Mouse (Mus musculus) forebrain, embryonic 14.5 days (tissue): ENCODE results near the gene Itprip. TPM values are rescaled to one million over a fixed set of nuclear protein-coding genes. Genes with fewer than 3 reads are reported as not detected.

Source experiments
- ATAC-seq: fragments of 200-750 bp; cut with Nextera tagmentation; 2 replicates; pipeline ENCODE4 v1.8.0; 2017; ENCODE audit warnings: mild to moderate bottlenecking, moderate library complexity
- DNase-seq: peaks from one replicate; pipeline ENCODE4 v3.0.0-alpha.2; 2015; ENCODE audit warnings: low spot score
- H3K27ac ChIP-seq: fragments of 300-500 bp; sonication (generic); 2 replicates; pipeline ENCODE4 v1.5.1; 2014; ENCODE audit warnings: low read depth, mild to moderate bottlenecking, control low read depth, low read length, moderate library complexity
- H3K27me3 ChIP-seq: fragments of 300-500 bp; sonication (generic); replicated peaks from 2 replicates; pipeline ENCODE4 v1.6.1; 2014; ENCODE audit warnings: low read length, control low read depth, mixed read lengths; ENCODE audit not compliant: control insufficient read depth, insufficient read depth
- H3K36me3 ChIP-seq: fragments of 300-500 bp; sonication (generic); 2 replicates; pipeline ENCODE4 v1.6.1; 2014; ENCODE audit warnings: low read length, control low read depth; ENCODE audit not compliant: control insufficient read depth, insufficient read depth
- H3K4me1 ChIP-seq: fragments of 300-500 bp; sonication (generic); 2 replicates; pipeline ENCODE4 v1.6.1; 2014; ENCODE audit warnings: antibody characterized with exemption, low read length, control low read depth; ENCODE audit not compliant: control insufficient read depth, insufficient read depth
- H3K4me2 ChIP-seq: fragments of 300-500 bp; sonication (generic); 2 replicates; pipeline ENCODE4 v1.6.1; 2014; ENCODE audit warnings: mild to moderate bottlenecking, control low read depth, low read length
- H3K4me3 ChIP-seq: fragments of 300-500 bp; sonication (generic); 2 replicates; pipeline ENCODE4 v1.5.1; 2014; ENCODE audit warnings: low read depth, low read length, control low read depth
- H3K9ac ChIP-seq: fragments of 300-500 bp; sonication (generic); 2 replicates; pipeline ENCODE4 v1.6.1; 2014; ENCODE audit warnings: mild to moderate bottlenecking, low read length, control low read depth, moderate library complexity
- H3K9me3 ChIP-seq: fragments of 300-500 bp; sonication (generic); replicated peaks from 2 replicates; pipeline ENCODE4 v1.6.1; 2016; ENCODE audit warnings: low read length, control low read depth, mixed read lengths; ENCODE audit not compliant: control insufficient read depth
- WGBS: fragments of 180-500 bp; shearing (Covaris S2); extraction: QIAGEN DNeasy Blood & Tissue Kit; methylation state at CpG from one replicate; pipeline ENCODE4 v1.1.7; 2014; 5-methylcytosine and 5-hydroxymethylcytosine counted together
- polyA plus RNA-seq: library from polyadenylated mRNA; unstranded; fragments of >200 nt; fragmentation: Nextera tagmentation; extraction: Ambion mirVana; gene quantifications from 2 replicates; pipeline ENCODE4 v1.2.1, GENCODE M21; 2014

The Itprip gene
- polyA plus RNA-seq, 1 experiment from 2014 or later, result 5.4 TPM

GRCm38 (mm10) chr19:47936490-47936889, 17.4 kb upstream of the Itprip start:
- no peak for ATAC-seq
- H3K4me1 ChIP-seq, result 0 out of 2 replicates have a peak, but pooled peaks cover 5% of the 10 kb centered on the region
- H3K4me2 ChIP-seq, result no peak overlapping the region
- WGBS, result 90% methylated on average over 11 of the region's 11 CpGs
- H3K27ac ChIP-seq, result no peak overlapping the region
- no peaks in the 10 kb centered on the region for H3K27me3 ChIP-seq
- H3K9ac ChIP-seq, result no peak overlapping the region
- no peak for DNase-seq
- no peak overlapping the region for H3K4me3 ChIP-seq
- no peaks in the 10 kb centered on the region for H3K36me3 ChIP-seq
- no peaks in the 10 kb centered on the region for H3K9me3 ChIP-seq

GRCm38 (mm10) chr19:47935530-47935929, 16.4 kb upstream of the Itprip start:
- 86% methylated on average over 6 of the region's 6 CpGs for WGBS
- ATAC-seq, result no peak
- H3K27me3 ChIP-seq, result no peaks in the 10 kb centered on the region
- no peaks in the 10 kb centered on the region for H3K9me3 ChIP-seq
- no peak overlapping the region for H3K9ac ChIP-seq
- 0 out of 2 replicates have a peak, but pooled peaks cover 5% of the 10 kb centered on the region for H3K4me1 ChIP-seq
- no peak overlapping the region for H3K4me2 ChIP-seq
- DNase-seq, result no peak
- H3K27ac ChIP-seq, result no peak overlapping the region
- no peaks in the 10 kb centered on the region for H3K36me3 ChIP-seq
- H3K4me3 ChIP-seq, result no peak overlapping the region

GRCm38 (mm10) chr19:47934636-47935238, 15.6 kb upstream of the Itprip start:
- Histone ChIP-seq H3K4me2 (no peak overlapping the region), H3K27ac (no peak overlapping the region), H3K36me3 (no peaks in the 10 kb centered on the region), H3K4me1 (0 out of 2 replicates have a peak, but pooled peaks cover 5% of the 10 kb centered on the region), H3K4me3 (no peak overlapping the region), H3K27me3 (no peaks in the 10 kb centered on the region), H3K9ac (no peak overlapping the region), H3K9me3 (no peaks in the 10 kb centered on the region)
- WGBS, result 68% methylated on average over 16 of the region's 16 CpGs
- no peak for ATAC-seq
- DNase-seq, result no peak

- Histone ChIP-seq H3K4me2 (no peak overlapping the region), H3K9me3 (no peaks in the 10 kb centered on the region), H3K27me3 (no peaks in the 10 kb centered on the region), H3K4me3 (no peak overlapping the region), H3K9ac (no peak overlapping the region), H3K27ac (no peak overlapping the region), H3K36me3 (no peaks in the 10 kb centered on the region), H3K4me1 (0 out of 2 replicates have a peak, but pooled peaks cover 5% of the 10 kb centered on the region)
- WGBS, result 89% methylated on average over 8 of the region's 8 CpGs
- ATAC-seq (no peak), DNase-seq (no peak)
Observed at GRCm38 (mm10) chr19:47934146-47934545, 15.0 kb upstream of the Itprip start.

- no peaks in the 10 kb centered on the region for H3K9me3 ChIP-seq
- H3K9ac ChIP-seq, result no peak overlapping the region
- no peak overlapping the region for H3K4me3 ChIP-seq
- DNase-seq (peak; percentile 84), ATAC-seq (peak; percentile 78)
- no peaks in the 10 kb centered on the region for H3K4me1 ChIP-seq
- H3K27ac ChIP-seq, result no peak overlapping the region
- H3K4me2 ChIP-seq, result no peak overlapping the region
- H3K27me3 ChIP-seq, result no peaks in the 10 kb centered on the region
- no peaks in the 10 kb centered on the region for H3K36me3 ChIP-seq
- WGBS, result 42% methylated on average over 7 of the region's 7 CpGs
Observed at GRCm38 (mm10) chr19:47931982-47932638, 13.0 kb upstream of the Itprip start.

GRCm38 (mm10) chr19:47929043-47929442, 9.9 kb upstream of the Itprip start:
- WGBS, result 90% methylated on average over 4 of the region's 4 CpGs
- ATAC-seq, result no peak

GRCm38 (mm10) chr19:47927032-47927431, 7.9 kb upstream of the Itprip start:
- H3K27me3 ChIP-seq, result no peaks in the 10 kb centered on the region
- WGBS, result 78% methylated on average over 2 of the region's 2 CpGs
- H3K4me3 ChIP-seq, result no peak overlapping the region
- ATAC-seq (no peak), DNase-seq (no peak)
- no peak overlapping the region for H3K4me2 ChIP-seq
- H3K9me3 ChIP-seq, result no peaks in the 10 kb centered on the region
- no peaks in the 10 kb centered on the region for H3K4me1 ChIP-seq
- no peak overlapping the region for H3K27ac ChIP-seq
- H3K36me3 ChIP-seq, result no peaks in the 10 kb centered on the region
- no peak overlapping the region for H3K9ac ChIP-seq

More at GRCm38 (mm10) chr19:47929043-47929442, 9.9 kb upstream of the Itprip start:
- no peak overlapping the region for H3K9ac ChIP-seq
- H3K4me3 ChIP-seq, result no peak overlapping the region
- H3K27ac ChIP-seq, result no peak overlapping the region
- H3K27me3 ChIP-seq, result no peaks in the 10 kb centered on the region
- H3K4me2 ChIP-seq, result no peak overlapping the region
- no peaks in the 10 kb centered on the region for H3K9me3 ChIP-seq
- DNase-seq, result no peak
- H3K36me3 ChIP-seq, result no peaks in the 10 kb centered on the region
- H3K4me1 ChIP-seq, result no peaks in the 10 kb centered on the region

- no peaks in the 10 kb centered on the region for H3K4me1 ChIP-seq
- ATAC-seq (no peak), DNase-seq (no peak)
- H3K4me2 ChIP-seq, result no peak overlapping the region
- no peaks in the 10 kb centered on the region for H3K36me3 ChIP-seq
- no peak overlapping the region for H3K27ac ChIP-seq
- no peaks in the 10 kb centered on the region for H3K9me3 ChIP-seq
- 85% methylated on average over 7 of the region's 7 CpGs for WGBS
- no peak overlapping the region for H3K4me3 ChIP-seq
- no peaks in the 10 kb centered on the region for H3K27me3 ChIP-seq
- no peak overlapping the region for H3K9ac ChIP-seq
Observed at GRCm38 (mm10) chr19:47925819-47926218, 6.7 kb upstream of the Itprip start.

GRCm38 (mm10) chr19:47919966-47920375, 872 bp upstream of the Itprip start:
- Histone ChIP-seq H3K4me3 (peak overlapping the region; percentile 61), H3K9ac (peak overlapping the region; percentile 75), H3K36me3 (no peaks in the 10 kb centered on the region), H3K4me2 (peak overlapping the region; percentile 56), H3K27me3 (no peaks in the 10 kb centered on the region), H3K27ac (peak overlapping the region; percentile 74; the same call in 1 of the 2 replicates), H3K9me3 (no peaks in the 10 kb centered on the region), H3K4me1 (peaks cover 17% of the 10 kb centered on the region)
- WGBS, result under 1% methylated on average over 8 of the region's 8 CpGs
- peak; percentile 51 for DNase-seq
- ATAC-seq, result peak; percentile 5; the same call in 1 of the 2 replicates
